Mouse (Mus musculus): ENCODE measurements around the gene Tbx18. TPM values are rescaled to one million over a fixed set of nuclear protein-coding genes. Genes with fewer than 3 reads are reported as not detected.
A peak's percentile ranks its signal among the peaks of the same experiment; 100 is the strongest.

Tbx18 gene
- polyA plus RNA-seq, 1 experiment from 2014 or later: 0.03 TPM

GRCm38 (mm10) chr9:87734631-87735030 is 3.6 kb upstream of the Tbx18 start:
- Histone ChIP-seq H3K9me3 (replicated peaks) (no peaks in the 10 kb centered on the region), H3K9ac (no peak overlapping the region), H3K27me3 (peaks cover 95% of the 10 kb centered on the region), H3K4me2 (no peak overlapping the region), H3K27ac (replicated peaks) (no peak overlapping the region), H3K4me3 (replicated peaks) (no peak overlapping the region), H3K36me3 (replicated peaks) (no peaks in the 10 kb centered on the region), H3K4me1 (replicated peaks) (peaks cover 16% of the 10 kb centered on the region)
- ATAC-seq (ENCODE audit: insufficient read depth): no peak
- 3% methylated on average over 9 of the region's 9 CpGs for WGBS (ENCODE audit: insufficient replicate concordance)

DNA sequence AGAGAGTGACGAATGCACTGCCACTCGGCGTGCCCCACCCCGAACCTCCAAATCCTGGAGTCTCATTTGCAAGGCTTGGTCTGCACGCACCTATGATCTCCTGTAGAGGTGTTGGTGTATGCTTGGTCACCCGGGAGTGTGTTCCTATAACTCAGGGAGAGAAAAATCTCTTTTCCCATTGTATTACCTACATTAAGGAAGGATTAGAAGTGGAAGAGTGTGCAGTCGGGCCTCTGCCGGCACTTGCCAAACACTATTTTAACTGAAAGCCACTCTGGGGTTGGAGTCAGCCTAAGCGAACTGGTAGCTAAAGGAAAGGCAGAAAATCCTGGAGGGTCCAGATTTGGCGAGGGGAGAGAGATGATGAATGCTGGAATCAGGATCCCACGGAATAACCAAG is 2.7 kb upstream of the Tbx18 start:
- H3K4me3 ChIP-seq (replicated peaks): no peak overlapping the region
- H3K4me1 ChIP-seq (replicated peaks): peaks cover 18% of the 10 kb centered on the region; the same call in 1 of the 2 replicates
- ATAC-seq (ENCODE audit: insufficient read depth): no peak
- no peak overlapping the region for H3K9ac ChIP-seq
- no peak overlapping the region for H3K4me2 ChIP-seq
- H3K36me3 ChIP-seq (replicated peaks): no peaks in the 10 kb centered on the region
- H3K9me3 ChIP-seq (replicated peaks): no peaks in the 10 kb centered on the region
- no peak overlapping the region for H3K27ac ChIP-seq (replicated peaks)
- H3K27me3 ChIP-seq: peaks cover 95% of the 10 kb centered on the region
- 4% methylated on average over 11 of the region's 11 CpGs for WGBS (ENCODE audit: insufficient replicate concordance)

- 2% methylated on average over 11 of the region's 11 CpGs for WGBS (ENCODE audit: insufficient replicate concordance)
- H3K27ac ChIP-seq (replicated peaks): no peak overlapping the region
Observed at GRCm38 (mm10) chr9:87733236-87733630, 2.2 kb upstream of the Tbx18 start.

DNA sequence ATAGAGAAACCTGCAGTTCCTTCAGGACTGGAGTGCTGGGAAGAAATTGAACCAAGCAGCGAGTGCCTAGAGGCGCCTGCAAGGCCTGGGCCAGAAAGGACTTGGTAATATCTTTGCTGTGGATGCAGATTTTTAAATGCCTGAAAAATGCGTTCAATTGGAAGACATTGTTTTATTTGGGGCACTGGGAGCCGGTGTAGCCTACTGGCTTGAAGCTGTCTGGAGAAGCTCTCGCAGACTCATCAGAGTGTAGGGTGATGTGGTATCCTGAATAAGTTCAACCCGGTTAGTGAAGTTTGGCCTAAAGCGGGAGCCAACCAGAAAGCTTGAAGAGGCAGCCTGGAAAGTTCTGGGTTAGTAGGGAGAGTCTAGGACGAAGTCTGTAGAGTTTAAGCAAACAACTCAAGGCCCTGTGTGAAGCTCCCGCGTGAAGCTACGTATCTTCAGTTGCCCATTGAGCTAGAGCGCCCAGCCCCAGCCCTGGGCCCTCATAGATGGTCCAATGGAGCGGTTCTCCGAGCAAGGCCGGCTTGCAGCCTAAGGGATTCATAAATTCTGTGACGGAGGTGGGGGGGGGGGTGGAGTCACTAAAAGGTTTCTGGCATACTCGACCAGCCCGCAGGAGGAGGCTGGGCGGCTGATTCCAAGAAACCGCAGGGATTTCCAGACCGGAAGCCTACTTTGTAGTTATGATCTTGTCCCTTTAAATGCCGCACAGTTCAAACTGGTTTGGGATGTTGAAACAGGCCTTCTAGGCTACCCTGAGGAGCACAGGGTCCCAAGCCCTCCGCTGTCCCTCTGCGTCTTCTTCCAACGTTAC is 1.6 kb upstream of the Tbx18 start:
- H3K4me2 ChIP-seq: no peak overlapping the region
- H3K27ac ChIP-seq (replicated peaks): no peak overlapping the region
- H3K9ac ChIP-seq: no peak overlapping the region
- H3K4me1 ChIP-seq (replicated peaks): peaks cover 18% of the 10 kb centered on the region; the same call in 1 of the 2 replicates
- 4% methylated on average over 25 of the region's 25 CpGs for WGBS (ENCODE audit: insufficient replicate concordance)
- ATAC-seq (ENCODE audit: insufficient read depth): no peak
- no peaks in the 10 kb centered on the region for H3K36me3 ChIP-seq (replicated peaks)
- no peak overlapping the region for H3K4me3 ChIP-seq (replicated peaks)
- H3K27me3 ChIP-seq: peaks cover 95% of the 10 kb centered on the region
- H3K9me3 ChIP-seq (replicated peaks): no peaks in the 10 kb centered on the region

More at GRCm38 (mm10) chr9:87733236-87733630, 2.2 kb upstream of the Tbx18 start:
- no peak overlapping the region for H3K4me3 ChIP-seq (replicated peaks)
- H3K9ac ChIP-seq: no peak overlapping the region
- peaks cover 95% of the 10 kb centered on the region for H3K27me3 ChIP-seq
- ATAC-seq (ENCODE audit: insufficient read depth): no peak
- no peaks in the 10 kb centered on the region for H3K36me3 ChIP-seq (replicated peaks)
- peaks cover 18% of the 10 kb centered on the region; the same call in 1 of the 2 replicates for H3K4me1 ChIP-seq (replicated peaks)
- H3K4me2 ChIP-seq: no peak overlapping the region
- H3K9me3 ChIP-seq (replicated peaks): no peaks in the 10 kb centered on the region

DNA sequence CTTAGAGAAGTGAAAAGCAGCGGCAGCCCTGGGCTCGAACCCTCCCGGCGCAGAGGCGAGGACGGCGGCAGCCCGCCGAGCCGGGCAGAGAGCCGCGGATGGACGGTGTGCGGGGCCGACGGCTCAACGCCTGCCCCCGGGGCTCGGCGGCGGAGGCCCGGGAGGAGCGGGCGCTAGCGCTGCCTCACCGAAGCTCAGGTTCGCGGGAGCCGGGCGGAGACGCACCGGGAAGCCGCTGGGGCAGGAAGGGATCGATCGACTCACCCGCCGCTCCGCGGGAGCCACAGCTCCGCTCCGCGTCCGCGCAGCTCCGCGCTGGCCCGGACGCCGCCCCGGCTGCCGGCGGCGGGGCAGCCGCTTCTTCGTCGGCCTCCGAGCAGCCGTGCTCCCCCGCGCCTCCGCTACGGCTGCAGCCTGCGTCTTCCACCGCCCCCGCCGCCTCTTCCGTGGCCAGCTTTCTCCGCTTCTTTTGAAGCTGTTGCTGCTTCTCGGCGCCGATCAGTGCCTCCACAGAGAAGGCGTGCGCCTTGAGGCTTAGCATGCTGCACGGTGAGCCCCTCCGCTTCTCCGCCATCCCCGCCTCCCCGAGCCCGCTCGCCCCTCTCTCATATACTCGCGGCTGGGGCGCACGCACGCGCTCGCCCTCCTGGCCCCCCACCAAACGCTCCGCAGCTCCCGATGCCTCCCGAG is 644 bp downstream of the Tbx18 start:
- peak overlapping the region; percentile 25 for H3K4me3 ChIP-seq (replicated peaks)
- H3K9me3 ChIP-seq (replicated peaks): no peaks in the 10 kb centered on the region
- H3K4me1 ChIP-seq (replicated peaks): peaks cover 18% of the 10 kb centered on the region; the same call in 1 of the 2 replicates
- H3K9ac ChIP-seq: no peak overlapping the region
- no peak; the same call in 1 of the 2 replicates for ATAC-seq (ENCODE audit: insufficient read depth)
- 1% methylated on average over 70 of the region's 91 CpGs for WGBS (ENCODE audit: insufficient replicate concordance)
- no peak overlapping the region for H3K27ac ChIP-seq (replicated peaks)
- H3K4me2 ChIP-seq: peak overlapping the region; percentile 59
- no peaks in the 10 kb centered on the region for H3K36me3 ChIP-seq (replicated peaks)
- peaks cover 83% of the 10 kb centered on the region for H3K27me3 ChIP-seq

- Histone ChIP-seq H3K4me2 (peak overlapping the region; percentile 59), H3K27ac (replicated peaks) (no peak overlapping the region), H3K36me3 (replicated peaks) (no peaks in the 10 kb centered on the region), H3K27me3 (peaks cover 75% of the 10 kb centered on the region), H3K9ac (no peak overlapping the region), H3K9me3 (replicated peaks) (no peaks in the 10 kb centered on the region), H3K4me1 (replicated peaks) (peaks cover 18% of the 10 kb centered on the region; the same call in 1 of the 2 replicates), H3K4me3 (replicated peaks) (peak overlapping the region; percentile 25)
- no peak for ATAC-seq (ENCODE audit: insufficient read depth)
- under 1% methylated on average over 75 of the region's 75 CpGs for WGBS (ENCODE audit: insufficient replicate concordance)
Observed at GRCm38 (mm10) chr9:87729316-87730270, 1.5 kb downstream of the Tbx18 start.

- Histone ChIP-seq H3K36me3 (replicated peaks) (no peaks in the 10 kb centered on the region), H3K27me3 (peaks cover 74% of the 10 kb centered on the region), H3K9me3 (replicated peaks) (no peaks in the 10 kb centered on the region), H3K4me2 (no peak overlapping the region), H3K4me1 (replicated peaks) (peaks cover 18% of the 10 kb centered on the region; the same call in 1 of the 2 replicates), H3K4me3 (replicated peaks) (no peak overlapping the region), H3K9ac (no peak overlapping the region), H3K27ac (replicated peaks) (no peak overlapping the region)
- no peak for ATAC-seq (ENCODE audit: insufficient read depth)
- 17% methylated on average over 3 of the region's 3 CpGs for WGBS (ENCODE audit: insufficient replicate concordance)
Observed at GRCm38 (mm10) chr9:87728107-87728506, 3.0 kb downstream of the Tbx18 start.

- ATAC-seq (ENCODE audit: insufficient read depth): no peak
- Histone ChIP-seq H3K27ac (replicated peaks) (no peak overlapping the region), H3K9me3 (replicated peaks) (no peaks in the 10 kb centered on the region), H3K4me1 (replicated peaks) (peaks cover 18% of the 10 kb centered on the region; the same call in 1 of the 2 replicates), H3K4me3 (replicated peaks) (no peak overlapping the region), H3K36me3 (replicated peaks) (no peaks in the 10 kb centered on the region), H3K9ac (no peak overlapping the region), H3K27me3 (peaks cover 66% of the 10 kb centered on the region), H3K4me2 (no peak overlapping the region)
- 7% methylated on average over 12 of the region's 12 CpGs for WGBS (ENCODE audit: insufficient replicate concordance)
Observed at GRCm38 (mm10) chr9:87727155-87727953, 3.7 kb downstream of the Tbx18 start.

GRCm38 (mm10) chr9:87721793-87722192 is 9.3 kb downstream of the Tbx18 start:
- 40% methylated on average over 2 of the region's 2 CpGs for WGBS (ENCODE audit: insufficient replicate concordance)

GRCm38 (mm10) chr9:87710360-87710759 is 20.7 kb downstream of the Tbx18 start:
- Histone ChIP-seq H3K9me3 (replicated peaks) (no peaks in the 10 kb centered on the region), H3K36me3 (replicated peaks) (no peaks in the 10 kb centered on the region), H3K4me1 (replicated peaks) (no peaks in the 10 kb centered on the region), H3K4me2 (no peak overlapping the region), H3K27me3 (no peaks in the 10 kb centered on the region), H3K27ac (replicated peaks) (no peak overlapping the region), H3K9ac (no peak overlapping the region), H3K4me3 (replicated peaks) (no peak overlapping the region)
- 40% methylated on average over 4 of the region's 4 CpGs for WGBS (ENCODE audit: insufficient replicate concordance)
- no peak for ATAC-seq (ENCODE audit: insufficient read depth)

More at GRCm38 (mm10) chr9:87721793-87722192, 9.3 kb downstream of the Tbx18 start:
- H3K9ac ChIP-seq: no peak overlapping the region
- H3K36me3 ChIP-seq (replicated peaks): no peaks in the 10 kb centered on the region
- H3K9me3 ChIP-seq (replicated peaks): no peaks in the 10 kb centered on the region
- H3K4me1 ChIP-seq (replicated peaks): no peaks in the 10 kb centered on the region
- no peak overlapping the region for H3K4me3 ChIP-seq (replicated peaks)
- no peak overlapping the region for H3K27ac ChIP-seq (replicated peaks)
- no peak overlapping the region for H3K4me2 ChIP-seq
- peaks cover 25% of the 10 kb centered on the region for H3K27me3 ChIP-seq
- no peak for ATAC-seq (ENCODE audit: insufficient read depth)

Data from liver, embryonic 15.5 days (tissue).